Mouse (Mus musculus) T-helper 2 cell (primary cell): ENCODE measurements around the gene Ubald1.

Source experiments
- in situ Hi-C: fragments of 300-600 bp; cut with MboI, MseI; formaldehyde crosslinking; loops from one replicate; pipeline ENCODE4 v1.15.1; 2025; ENCODE audit warnings: high pct_unique_total_duplicates

Gene Ubald1

GRCm38 (mm10) chr16:4880136-4880825, at the start of gene Ubald1:
Ubald1 (minus strand) TSS chr16:4880315.
- in situ Hi-C loops, result no loop called here

- in situ Hi-C loops, result loop anchor here (25.0 kb wide), 1 partner anchor 816 kb away; no protein-coding TSS in a partner anchor
Measured at GRCm38 (mm10) chr16:4928474-4928873, 48.4 kb upstream of the Ubald1 start.

- in situ Hi-C loops, result loop anchor here (25.0 kb wide), 1 partner anchor 816 kb away; no protein-coding TSS in a partner anchor
Measured at GRCm38 (mm10) chr16:4927967-4928366, 47.9 kb upstream of the Ubald1 start.

- in situ Hi-C loops, result no loop called here
Measured at GRCm38 (mm10) chr16:4923996-4924395, 43.9 kb upstream of the Ubald1 start.

GRCm38 (mm10) chr16:4922481-4922880, 42.4 kb upstream of the Ubald1 start:
- in situ Hi-C loops, result no loop called here

GRCm38 (mm10) chr16:4920556-4920955, 40.4 kb upstream of the Ubald1 start:
- in situ Hi-C loops, result no loop called here

GRCm38 (mm10) chr16:4916608-4917007, 36.5 kb upstream of the Ubald1 start:
- in situ Hi-C loops, result no loop called here

GRCm38 (mm10) chr16:4915931-4916330, 35.8 kb upstream of the Ubald1 start:
- in situ Hi-C loops, result no loop called here

GRCm38 (mm10) chr16:4913783-4914735, 33.9 kb upstream of the Ubald1 start:
- in situ Hi-C loops, result no loop called here

GRCm38 (mm10) chr16:4912907-4913782, 33.0 kb upstream of the Ubald1 start:
- in situ Hi-C loops, result no loop called here

- in situ Hi-C loops, result no loop called here
Measured at GRCm38 (mm10) chr16:4912074-4912648, 32.0 kb upstream of the Ubald1 start.

GRCm38 (mm10) chr16:4910758-4911157, 30.6 kb upstream of the Ubald1 start:
- in situ Hi-C loops, result no loop called here

GRCm38 (mm10) chr16:4909745-4910144, 29.6 kb upstream of the Ubald1 start:
- in situ Hi-C loops, result no loop called here

GRCm38 (mm10) chr16:4907972-4908371, 27.9 kb upstream of the Ubald1 start:
- in situ Hi-C loops, result no loop called here

- in situ Hi-C loops, result no loop called here
Measured at GRCm38 (mm10) chr16:4907386-4907785, 27.3 kb upstream of the Ubald1 start.

GRCm38 (mm10) chr16:4906559-4906958, 26.4 kb upstream of the Ubald1 start:
- in situ Hi-C loops, result no loop called here

GRCm38 (mm10) chr16:4905591-4905990, 25.5 kb upstream of the Ubald1 start:
- in situ Hi-C loops, result no loop called here

GRCm38 (mm10) chr16:4904878-4905277, 24.8 kb upstream of the Ubald1 start:
- in situ Hi-C loops, result no loop called here

- in situ Hi-C loops, result no loop called here
Measured at GRCm38 (mm10) chr16:4903491-4904102, 23.5 kb upstream of the Ubald1 start.

- in situ Hi-C loops, result no loop called here
Measured at GRCm38 (mm10) chr16:4902390-4902789, 22.3 kb upstream of the Ubald1 start.

GRCm38 (mm10) chr16:4901167-4901566, 21.1 kb upstream of the Ubald1 start:
- in situ Hi-C loops, result no loop called here
